Mouse (Mus musculus) stomach, postnatal 0 days (tissue): ENCODE measurements around the gene Gm5134.
"Not testable (repeated sequence)": the region's sequence is repeated elsewhere in the genome, so short reads cannot be mapped to it uniquely, and the experiment has no call there.

Source experiments
- CTCF ChIP-seq: IDR thresholded peaks from 2 replicates; pipeline ENCODE4 v1.5.1; 2016; ENCODE audit warnings: antibody characterized with exemption, low read depth, mild to moderate bottlenecking, moderate library complexity
- EP300 ChIP-seq: optimal IDR thresholded peaks from 2 replicates; pipeline ENCODE3; 2016; ENCODE audit warnings: antibody characterized with exemption

- TF ChIP-seq CTCF, EP300: not testable (repeated sequence)
These were observed 40.4 kb downstream of the Gm5134 start for GRCm38 (mm10) chr10:75994531-75995210.
